Mouse (Mus musculus) bone marrow, adult 2 months (tissue): ENCODE data around the gene Degs1. TPM values are rescaled to one million over a fixed set of nuclear protein-coding genes. Genes with fewer than 3 reads are reported as not detected.

Experiments used
- H3K27ac ChIP-seq: fragments of 200-500 bp; 2 replicates; pipeline ENCODE4 v1.5.1; 2012; ENCODE audit warnings: low read depth, mild to moderate bottlenecking, control low read depth, inconsistent platforms, low read length; ENCODE audit not compliant: control insufficient read depth, poor library complexity, insufficient read depth
- H3K4me1 ChIP-seq: fragments of 200-500 bp; 2 replicates; pipeline ENCODE4 v1.6.1; 2011; ENCODE audit warnings: low read length; ENCODE audit not compliant: control insufficient read depth, insufficient read depth
- H3K4me3 ChIP-seq: fragments of 200-500 bp; replicated peaks from 2 replicates; pipeline ENCODE3; 2011; ENCODE audit warnings: mild to moderate bottlenecking, low read depth, low read length, control low read depth; ENCODE audit not compliant: control insufficient read depth
- CTCF ChIP-seq: fragments of 200-500 bp; IDR thresholded peaks from 2 replicates; pipeline ENCODE4 v1.5.1; 2011; ENCODE audit warnings: low read length, control low read depth; ENCODE audit not compliant: control insufficient read depth, insufficient read depth
- POLR2A ChIP-seq: fragments of 200-500 bp; IDR thresholded peaks from 2 replicates; pipeline ENCODE4 v1.6.1; 2011; ENCODE audit warnings: low read depth, mild to moderate bottlenecking, control low read depth, low read length, borderline replicate concordance; ENCODE audit not compliant: control insufficient read depth
- WGBS: fragments of 180-500 bp; shearing (Covaris S2); methylation state at CpG from one replicate; pipeline ENCODE4 v1.1.7; 2018; 5-methylcytosine and 5-hydroxymethylcytosine counted together
- polyA plus RNA-seq: library from polyadenylated mRNA; stranded (reverse); fragments of >200 nt; gene quantifications from 2 replicates; pipeline ENCODE4 v1.2.4, GENCODE M21; 2011; ENCODE audit warnings: low replicate concordance; ENCODE audit not compliant: missing spikeins, insufficient read depth, insufficient read length

Degs1 gene
- polyA plus RNA-seq, 1 experiment, result 74.3 TPM

DNA sequence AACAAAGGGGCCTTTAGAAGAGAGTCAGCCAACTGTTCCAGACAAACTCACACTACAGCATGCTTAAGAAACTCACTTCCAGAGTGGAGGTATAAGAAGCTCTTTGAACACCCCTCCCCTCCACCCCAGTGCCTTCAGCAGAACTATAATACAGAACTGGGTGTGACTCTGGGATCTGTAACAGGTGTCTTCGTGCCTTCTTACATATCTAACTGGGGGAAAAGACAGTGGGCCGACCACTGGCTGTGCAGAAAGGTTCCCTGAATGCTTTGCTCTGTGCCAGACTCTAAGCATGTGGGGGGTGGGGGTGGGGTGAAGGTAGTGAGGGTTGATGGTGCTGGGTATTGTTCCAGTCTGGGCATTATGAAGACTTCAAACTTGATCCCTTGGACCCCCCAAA, 6.0 kb upstream of the Degs1 start:
- H3K27ac ChIP-seq, result no peak overlapping the region; the same call in 1 of the 2 replicates
- H3K4me1 ChIP-seq, result peaks cover under 1% of the 10 kb centered on the region; the same call in 1 of the 2 replicates
- TF ChIP-seq CTCF (no peak), POLR2A (no peak)
- 58% methylated on average over 2 of the region's 2 CpGs for WGBS
- H3K4me3 ChIP-seq, result peak overlapping the region; percentile 43

DNA sequence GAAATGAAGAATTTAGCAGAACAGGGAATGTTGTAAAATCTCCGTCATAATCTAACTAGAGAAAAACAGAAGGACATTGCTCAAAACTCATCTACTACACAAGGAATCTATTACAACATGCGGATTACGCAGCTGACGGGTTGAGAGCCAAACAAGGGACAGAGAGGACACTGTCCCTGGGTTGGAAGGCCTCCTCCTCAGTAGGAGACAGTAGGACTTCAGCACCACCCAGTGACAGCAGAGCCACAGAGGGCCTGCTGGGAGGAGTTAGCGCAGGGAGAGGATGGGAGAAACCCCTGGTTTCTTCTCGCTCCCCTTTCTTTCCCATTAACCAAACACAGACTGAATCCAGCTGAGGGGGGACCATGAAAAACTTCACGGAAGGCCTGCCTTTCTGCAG, 5.2 kb upstream of the Degs1 start:
- H3K27ac ChIP-seq, result peak overlapping the region; percentile 85
- H3K4me1 ChIP-seq, result peaks cover 3% of the 10 kb centered on the region; the same call in 1 of the 2 replicates
- TF ChIP-seq POLR2A (no peak), CTCF (peak; percentile 67)
- WGBS, result 55% methylated on average over 7 of the region's 7 CpGs
- H3K4me3 ChIP-seq, result peak overlapping the region; percentile 74

DNA sequence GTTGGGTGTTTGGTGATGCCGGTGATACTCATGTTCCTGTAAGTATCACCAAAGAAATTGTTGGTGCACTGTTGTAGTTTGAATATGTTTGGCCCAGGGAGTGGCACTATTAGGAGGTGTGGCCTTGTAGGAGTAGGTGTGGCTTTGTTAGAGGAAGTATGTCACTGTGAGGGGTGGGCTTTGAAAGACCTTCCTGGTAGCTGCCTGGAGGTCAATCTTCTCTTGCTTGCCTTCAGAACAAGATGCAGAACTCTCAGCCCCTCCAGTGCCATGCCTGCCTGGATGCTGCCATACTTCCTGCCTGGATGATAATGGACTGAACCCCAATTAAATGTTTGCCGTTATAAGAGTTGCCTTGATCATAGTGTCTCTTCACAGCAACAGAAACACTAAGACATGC, 2.2 kb upstream of the Degs1 start:
- TF ChIP-seq CTCF (no peak), POLR2A (no peak)
- 80% methylated on average over 2 of the region's 2 CpGs for WGBS
- Histone ChIP-seq H3K4me1 (peaks cover 6% of the 10 kb centered on the region), H3K4me3 (no peak overlapping the region), H3K27ac (no peak overlapping the region)

DNA sequence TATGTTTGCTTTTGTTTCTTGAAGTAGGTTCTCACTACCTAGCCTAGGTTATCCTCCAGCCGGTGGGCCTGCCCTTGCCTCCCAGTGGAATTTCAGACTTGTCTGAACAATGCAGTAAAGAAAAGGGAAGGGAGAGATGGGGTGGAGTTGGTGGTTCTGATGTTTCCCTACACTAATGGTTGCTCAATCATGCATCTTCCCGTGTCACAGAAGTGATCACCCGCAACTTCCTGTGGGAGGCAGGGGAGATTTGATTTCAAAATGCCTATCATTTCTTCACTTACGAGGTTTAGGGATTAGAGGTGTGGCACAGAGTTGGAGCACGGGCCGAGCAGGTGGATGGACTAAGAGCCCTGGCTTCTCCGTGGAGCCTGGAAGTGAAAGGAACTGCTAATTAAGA, 627 bp upstream of the Degs1 start:
- Histone ChIP-seq H3K27ac (no peak overlapping the region; the same call in 1 of the 2 replicates), H3K4me3 (peak overlapping the region; percentile 34), H3K4me1 (peaks cover 6% of the 10 kb centered on the region)
- WGBS, result 14% methylated on average over 7 of the region's 7 CpGs
- TF ChIP-seq POLR2A (no peak), CTCF (no peak)

DNA sequence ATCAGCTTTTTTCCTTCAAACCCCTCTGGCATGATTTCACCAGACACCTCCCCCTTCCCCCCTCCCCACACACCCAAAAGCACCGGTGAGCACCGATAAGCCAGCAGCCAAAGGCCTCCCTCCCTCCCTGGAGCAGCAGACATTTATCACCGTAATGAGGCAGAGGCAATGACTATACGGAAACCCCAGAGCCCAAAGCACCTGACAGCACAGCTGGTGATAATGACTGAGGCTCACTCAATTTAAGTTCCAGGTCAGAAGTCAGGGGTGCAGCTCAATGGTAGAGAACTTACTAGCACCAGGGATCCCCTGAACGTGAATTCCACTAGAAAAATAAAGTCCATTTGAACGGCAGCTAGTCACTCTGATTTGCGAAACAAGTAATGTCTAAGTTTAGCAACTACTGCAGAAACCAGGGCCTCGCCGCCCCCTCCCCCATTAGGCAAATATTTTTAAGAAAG, 1.3 kb downstream of the Degs1 start:
- Histone ChIP-seq H3K27ac (no peak overlapping the region), H3K4me3 (peak overlapping the region; percentile 89), H3K4me1 (peaks cover 6% of the 10 kb centered on the region)
- no peak for TF ChIP-seq POLR2A
- no peak for TF ChIP-seq CTCF
- 9% methylated on average over 9 of the region's 9 CpGs for WGBS

DNA sequence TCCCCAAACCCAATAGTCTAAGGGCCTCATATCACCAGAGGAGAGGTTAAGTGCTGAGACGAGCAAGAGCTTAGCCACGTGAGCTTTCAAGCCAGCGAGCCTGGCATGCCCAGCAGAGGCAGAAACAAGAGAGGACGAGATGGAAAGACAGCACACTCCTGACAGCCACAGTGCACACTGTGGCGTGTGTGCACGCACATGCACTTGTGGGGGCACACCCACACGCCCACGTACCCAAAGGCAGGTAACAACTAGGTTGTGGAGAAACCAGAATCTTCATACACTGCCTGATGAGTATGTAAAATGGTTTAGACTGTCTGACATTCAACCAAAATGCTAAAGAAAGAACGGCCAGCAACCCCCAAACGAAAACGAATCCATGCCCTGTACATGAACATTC, 2.0 kb downstream of the Degs1 start:
- 80% methylated on average over 11 of the region's 11 CpGs for WGBS
- Histone ChIP-seq H3K27ac (no peak overlapping the region), H3K4me1 (peaks cover 6% of the 10 kb centered on the region), H3K4me3 (peak overlapping the region; percentile 49)
- TF ChIP-seq CTCF (no peak), POLR2A (no peak)

DNA sequence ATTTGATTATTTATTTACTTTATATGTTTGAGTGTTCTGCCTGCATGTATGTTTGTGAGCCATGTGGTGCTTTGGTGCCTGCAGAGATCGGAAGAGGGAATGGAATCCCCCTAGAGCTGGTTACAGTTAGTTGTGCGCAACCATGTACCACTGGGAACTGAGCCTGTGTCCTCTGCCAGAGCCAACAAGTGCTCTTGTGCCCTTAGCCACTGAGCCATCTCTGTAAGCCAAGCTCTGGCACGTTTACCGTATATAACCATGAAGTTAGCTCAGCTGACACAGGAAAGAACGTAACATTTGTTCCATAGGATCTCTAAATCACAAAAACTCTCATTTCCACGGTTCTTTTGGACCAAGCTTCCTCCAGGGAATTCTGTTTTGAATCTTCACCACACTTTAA, 2.6 kb downstream of the Degs1 start:
- TF ChIP-seq POLR2A, result no peak
- no peak for TF ChIP-seq CTCF
- Histone ChIP-seq H3K4me3 (no peak overlapping the region), H3K27ac (no peak overlapping the region), H3K4me1 (peaks cover 6% of the 10 kb centered on the region)
- WGBS, result 90% methylated on average over 6 of the region's 6 CpGs

DNA sequence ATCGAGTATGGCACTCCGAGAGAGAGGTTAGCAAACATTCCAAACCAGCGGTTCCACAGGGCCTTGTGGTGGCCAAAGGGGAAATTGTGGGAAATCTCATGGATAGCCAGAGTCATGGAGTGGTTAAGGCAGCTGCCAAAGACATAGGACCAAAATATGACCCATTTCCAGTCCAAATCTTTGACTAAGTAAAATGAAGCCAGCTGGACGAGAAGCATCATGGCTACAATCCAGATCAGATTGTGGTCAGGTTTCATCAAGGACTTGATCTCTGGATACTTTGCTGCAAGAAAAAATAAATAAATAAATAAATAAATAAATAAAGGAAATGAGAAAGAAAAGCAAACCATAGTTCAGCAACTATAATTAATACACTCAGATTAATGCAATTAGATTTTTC, 3.2 kb downstream of the Degs1 start:
- H3K4me1 ChIP-seq, result peaks cover 6% of the 10 kb centered on the region
- H3K4me3 ChIP-seq, result no peak overlapping the region
- TF ChIP-seq POLR2A (no peak), CTCF (no peak)
- no peak overlapping the region for H3K27ac ChIP-seq
- 79% methylated on average over 4 of the region's 4 CpGs for WGBS

DNA sequence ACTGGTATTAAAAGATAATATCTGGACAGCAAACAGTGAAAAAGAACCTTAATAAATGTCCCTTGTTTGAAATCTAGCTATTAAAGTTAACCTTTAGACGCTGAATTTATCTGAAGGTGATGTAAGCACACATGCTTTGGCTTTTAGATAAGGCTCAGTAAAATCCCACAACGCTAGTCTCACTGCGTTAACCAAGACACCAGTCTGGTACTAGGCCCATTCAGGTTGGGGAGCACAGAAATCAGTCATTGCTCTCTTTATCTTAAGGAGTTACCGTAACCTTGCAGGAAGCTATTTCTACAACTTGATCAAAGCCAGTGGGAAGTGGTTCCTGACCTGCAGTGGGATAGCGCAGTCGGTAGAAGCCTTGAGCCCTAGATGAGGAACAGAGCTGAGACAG, 7.5 kb downstream of the Degs1 start:
- WGBS, result 58% methylated on average over 6 of the region's 6 CpGs
- TF ChIP-seq POLR2A (no peak), CTCF (no peak)
- Histone ChIP-seq H3K4me3 (no peak overlapping the region), H3K27ac (no peak overlapping the region), H3K4me1 (peaks cover 3% of the 10 kb centered on the region; the same call in 1 of the 2 replicates)
